Mouse (Mus musculus): Measurements from ENCODE around the gene 1110004F10Rik.
A peak's percentile ranks its signal among the peaks of the same experiment; 100 is the strongest.
"Not testable (repeated sequence)": the region's sequence is repeated elsewhere in the genome, so short reads cannot be mapped to it uniquely, and the experiment has no call there.

The 1110004F10Rik gene

DNA sequence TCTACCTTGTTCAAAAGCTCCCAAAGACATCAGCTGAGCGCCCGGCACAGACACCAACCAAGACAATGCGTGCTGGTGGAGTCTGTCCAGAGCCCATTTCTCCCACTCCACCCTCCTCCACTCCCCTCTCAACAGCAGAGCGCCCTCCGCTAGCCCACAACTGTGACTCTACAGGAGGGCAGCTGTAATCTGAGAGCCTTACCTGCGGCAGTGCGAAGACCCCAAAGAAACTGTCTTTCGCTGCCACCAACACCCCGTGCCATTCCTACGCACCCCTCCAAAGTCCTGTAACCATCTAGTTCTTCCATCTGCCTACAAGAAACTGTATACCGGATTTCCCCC, at the start of gene 1110004F10Rik:
TSS of gene 1110004F10Rik (plus strand) at position 202 of the 342 bp plus-strand sequence.
- no peak for DNase-seq (ENCODE audit: low spot score in 2 of 2)

GRCm38 (mm10) chr7:116002726-116003125, 36.5 kb upstream of the 1110004F10Rik start:
- no peak for DNase-seq (ENCODE audit: low spot score in 2 of 2)

GRCm38 (mm10) chr7:116029991-116030390, 9.2 kb upstream of the 1110004F10Rik start:
- no peak for DNase-seq (ENCODE audit: low spot score in 2 of 2)

DNA sequence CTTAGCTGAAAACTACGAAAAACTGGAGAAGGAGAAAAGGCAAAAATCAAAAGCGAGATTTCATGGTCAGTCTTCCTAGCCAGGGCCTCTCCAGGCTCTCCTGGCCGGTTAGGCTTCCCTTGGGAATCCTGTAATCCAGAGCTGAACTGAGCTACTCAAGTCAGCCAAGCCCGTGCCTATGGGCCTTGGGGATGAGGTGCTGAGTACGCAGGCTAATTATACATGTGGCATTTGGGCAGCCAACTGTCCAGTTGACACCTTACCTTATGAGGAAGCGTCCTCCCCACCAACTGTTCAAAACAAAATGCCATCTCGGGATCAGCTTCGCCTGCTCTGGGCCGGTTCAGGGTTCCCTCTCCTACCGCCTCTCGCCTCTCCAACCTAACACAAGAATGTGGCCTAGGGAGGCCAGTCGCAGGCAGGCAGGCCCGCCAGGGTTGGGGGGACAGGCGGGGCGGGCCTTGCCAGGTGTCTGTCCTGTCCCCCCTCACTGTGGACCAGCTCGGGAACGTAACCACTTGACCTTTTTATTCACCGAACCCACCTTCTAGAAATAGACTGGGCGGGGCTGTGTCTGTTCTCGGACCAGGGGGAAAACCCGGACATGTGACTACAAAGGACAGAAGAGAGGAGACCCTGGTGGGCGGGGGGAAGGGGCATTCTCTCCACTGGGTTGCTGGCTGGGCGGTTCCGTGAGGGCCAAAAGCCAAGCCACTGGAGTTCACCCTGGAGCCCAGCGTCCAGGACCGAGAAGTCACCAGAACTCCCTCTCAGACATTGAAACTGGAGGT, 8.4 kb upstream of the 1110004F10Rik start:
- no peak for DNase-seq (ENCODE audit: low spot score in 2 of 2)

- DNase-seq (ENCODE audit: low spot score in 2 of 2) = no peak
These were observed 7.8 kb upstream of the 1110004F10Rik start for GRCm38 (mm10) chr7:116031388-116031717.

GRCm38 (mm10) chr7:116031718-116032595, 7.2 kb upstream of the 1110004F10Rik start:
- DNase-seq (ENCODE audit: low spot score in 2 of 2) = peak in 1 of 2 experiments; percentile 8

GRCm38 (mm10) chr7:116032596-116033307, 6.4 kb upstream of the 1110004F10Rik start:
- DNase-seq (ENCODE audit: low spot score in 2 of 2) = peak in 1 of 2 experiments; percentile 71

GRCm38 (mm10) chr7:116033371-116034241, 5.6 kb upstream of the 1110004F10Rik start:
- peak in 1 of 2 experiments; percentile 23 for DNase-seq (ENCODE audit: low spot score in 2 of 2)

DNA sequence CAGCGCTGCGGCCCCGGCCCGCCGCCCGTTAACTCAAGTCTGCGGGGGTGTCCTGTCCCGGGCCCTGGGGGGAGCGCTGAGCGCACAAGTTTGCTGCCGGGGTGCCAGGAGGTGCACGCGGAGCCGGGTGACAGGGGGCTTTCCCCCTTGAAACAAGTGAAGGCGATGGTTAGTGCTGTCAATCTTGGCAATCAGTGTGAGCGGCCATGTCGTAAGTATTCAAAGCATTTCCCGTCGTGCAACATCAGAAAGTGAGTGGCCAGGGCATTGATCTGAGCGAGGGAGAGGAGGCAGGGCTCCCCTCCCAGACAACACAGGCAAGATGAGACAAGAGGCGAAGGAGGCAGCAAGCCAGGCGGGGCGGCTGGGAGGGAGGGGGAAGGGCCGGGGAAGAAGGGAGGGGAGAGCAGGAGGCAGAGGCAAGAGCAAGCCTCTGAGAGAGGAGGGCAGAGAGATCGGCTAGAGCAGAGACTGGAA, 4.9 kb upstream of the 1110004F10Rik start:
- DNase-seq (ENCODE audit: low spot score in 2 of 2) = peak in 1 of 2 experiments; percentile 9

- DNase-seq (ENCODE audit: low spot score in 2 of 2) = no peak
These were observed 3.7 kb upstream of the 1110004F10Rik start for GRCm38 (mm10) chr7:116035504-116035903.

GRCm38 (mm10) chr7:116036591-116037555, 2.3 kb upstream of the 1110004F10Rik start:
- DNase-seq (ENCODE audit: low spot score in 2 of 2) = no peak

- no peak for DNase-seq (ENCODE audit: low spot score in 2 of 2)
These were observed 1.2 kb upstream of the 1110004F10Rik start for GRCm38 (mm10) chr7:116038024-116038423.

DNA sequence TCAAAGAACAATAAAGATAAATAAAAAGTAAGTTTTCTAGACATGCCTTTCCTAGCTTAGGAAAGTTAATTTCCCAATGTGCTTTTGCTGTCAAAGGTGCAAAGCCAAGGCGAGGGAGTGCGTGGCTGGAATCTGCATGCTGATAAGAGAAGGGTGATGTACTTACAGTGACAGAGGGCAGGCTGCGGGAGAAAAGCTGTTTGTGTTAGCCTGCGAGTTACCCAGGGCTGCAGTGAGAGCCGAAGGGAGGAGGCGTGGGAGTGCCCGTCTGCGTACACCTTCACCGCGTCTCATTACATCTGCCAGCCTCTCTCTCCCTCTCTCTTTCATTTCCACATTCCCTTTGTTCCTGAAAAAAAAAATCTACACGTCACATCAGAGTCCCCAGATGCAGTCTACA, 686 bp upstream of the 1110004F10Rik start, which contains the start of gene Sox6:
TSS of gene Sox6 (minus strand) at position 286 of the 400 bp plus-strand sequence.
- no peak for DNase-seq (ENCODE audit: low spot score in 2 of 2)

- peak; percentile 75 to 76 for DNase-seq (ENCODE audit: low spot score in 2 of 2)
These were observed 605 bp downstream of the 1110004F10Rik start for GRCm38 (mm10) chr7:116039538-116040466.

GRCm38 (mm10) chr7:116040470-116041019, 1.3 kb downstream of the 1110004F10Rik start:
- DNase-seq (ENCODE audit: low spot score in 2 of 2) = no peak

DNA sequence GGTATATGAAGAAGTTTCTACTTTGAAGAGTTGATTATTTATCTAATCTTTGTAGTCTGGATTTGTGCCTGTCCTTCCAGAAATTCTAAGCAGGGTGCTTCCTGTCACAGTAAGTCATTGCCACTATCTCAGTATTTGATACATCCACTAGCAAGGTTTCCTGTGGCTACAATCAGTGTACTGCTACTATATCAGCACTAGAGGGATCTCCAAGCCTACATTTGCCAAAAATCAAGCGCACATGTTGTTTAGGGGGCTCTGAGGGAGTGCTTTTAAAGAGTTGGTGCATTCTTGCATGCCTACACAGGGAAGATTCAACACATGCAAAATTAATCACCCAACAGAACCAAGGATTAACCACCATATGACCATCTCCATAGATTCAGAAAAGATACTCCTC, 21.5 kb downstream of the 1110004F10Rik start:
- no peak for DNase-seq (ENCODE audit: low spot score in 2 of 2)

DNA sequence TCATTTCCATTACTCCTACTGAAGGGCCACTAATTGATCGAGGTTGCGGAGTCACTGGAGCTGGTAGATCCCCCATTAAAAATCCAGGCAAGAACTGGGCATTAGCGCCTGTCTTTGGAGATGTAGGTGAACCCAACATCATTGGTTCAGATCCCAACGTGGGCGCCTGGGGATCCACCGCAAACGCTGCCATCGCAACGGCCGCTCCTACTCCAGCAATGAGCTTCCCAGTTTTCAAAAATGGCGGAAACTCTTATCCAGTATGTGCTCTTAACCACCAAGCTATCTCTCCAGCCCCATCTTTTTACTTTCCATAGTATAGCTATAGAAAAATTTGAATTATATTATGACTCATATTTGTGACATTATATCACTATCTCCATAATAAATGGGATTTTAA, 45.2 kb downstream of the 1110004F10Rik start, which contains the start of gene Gm4353:
TSS of gene Gm4353 (minus strand) at position 270 of the 400 bp plus-strand sequence.
- DNase-seq (ENCODE audit: low spot score in 2 of 2) = not testable (repeated sequence)

All from frontal cortex, postnatal 25 days (tissue).